Mouse (Mus musculus) small intestine, adult 2 months (tissue): ENCODE measurements around the gene Zc3h4. TPM values are rescaled to one million over a fixed set of nuclear protein-coding genes. Genes with fewer than 3 reads are reported as not detected.
A peak's percentile ranks its signal among the peaks of the same experiment; 100 is the strongest.
"Not testable (repeated sequence)": the region's sequence is repeated elsewhere in the genome, so short reads cannot be mapped to it uniquely, and the experiment has no call there.

Source experiments
- H3K27ac ChIP-seq: fragments of 200-500 bp; 2 replicates; pipeline ENCODE4 v1.5.1; 2012; ENCODE audit warnings: low read depth, low read length, control low read depth, inconsistent platforms; ENCODE audit not compliant: insufficient read depth
- H3K27me3 ChIP-seq: fragments of 200-500 bp; 2 replicates; pipeline ENCODE4 v1.6.1; 2012; ENCODE audit warnings: mild to moderate bottlenecking, moderate library complexity, low read length, inconsistent platforms; ENCODE audit not compliant: control insufficient read depth, insufficient read depth
- H3K36me3 ChIP-seq: fragments of 200-500 bp; 2 replicates; pipeline ENCODE4 v1.6.1; 2012; ENCODE audit warnings: mild to moderate bottlenecking, low read length, control low read depth, inconsistent platforms; ENCODE audit not compliant: control insufficient read depth, insufficient read depth
- H3K4me1 ChIP-seq: fragments of 200-500 bp; 2 replicates; pipeline ENCODE4 v1.6.1; 2012; ENCODE audit warnings: low read length, inconsistent platforms, mixed read lengths; ENCODE audit not compliant: control insufficient read depth, insufficient read depth, insufficient read length
- H3K4me3 ChIP-seq: fragments of 200-500 bp; 2 replicates; pipeline ENCODE4 v1.5.1; 2012; ENCODE audit warnings: low read depth, mild to moderate bottlenecking, control low read depth, inconsistent platforms, low read length, moderate library complexity
- CTCF ChIP-seq: fragments of 200-500 bp; IDR thresholded peaks from 2 replicates; pipeline ENCODE4 v1.5.1; 2012; ENCODE audit warnings: low read depth, mild to moderate bottlenecking, control low read depth, inconsistent platforms, low read length, moderate library complexity, mixed read lengths; ENCODE audit not compliant: insufficient replicate concordance, insufficient read length; ENCODE audit errors: extremely low read depth
- POLR2A ChIP-seq: fragments of 200-500 bp; IDR thresholded peaks from 2 replicates; pipeline ENCODE4 v1.6.1; 2012; ENCODE audit warnings: low read depth, mild to moderate bottlenecking, control low read depth, inconsistent platforms, low read length, moderate library complexity
- WGBS: fragments of 180-500 bp; shearing (Covaris S2); methylation state at CpG from one replicate; pipeline ENCODE4 v1.1.7; 2018; 5-methylcytosine and 5-hydroxymethylcytosine counted together
- polyA plus RNA-seq: library from polyadenylated mRNA; depleted of rRNA; stranded (reverse); fragments of >200 nt; gene quantifications from 2 replicates; pipeline ENCODE4 v1.2.3, GENCODE M21; 2012

Gene Zc3h4
- polyA plus RNA-seq, 1 experiment = 60.6 TPM

GRCm38 (mm10) chr7:16366669-16367068, 34.0 kb upstream of the Zc3h4 start:
- no peak overlapping the region for H3K4me3 ChIP-seq
- peak overlapping the region; percentile 97 for H3K27ac ChIP-seq
- H3K27me3 ChIP-seq = no peaks in the 10 kb centered on the region
- peaks cover 26% of the 10 kb centered on the region for H3K36me3 ChIP-seq
- TF ChIP-seq CTCF (no peak), POLR2A (no peak)
- whole genome bisulfite sequencing = 52% methylated on average over 4 of the region's 4 CpGs
- H3K4me1 ChIP-seq = peaks cover 27% of the 10 kb centered on the region; the same call in 1 of the 2 replicates

- no peaks in the 10 kb centered on the region for H3K27me3 ChIP-seq
- TF ChIP-seq POLR2A = no peak
- TF ChIP-seq CTCF = no peak
- peaks cover 31% of the 10 kb centered on the region; the same call in 1 of the 2 replicates for H3K4me1 ChIP-seq
- H3K27ac ChIP-seq = no peak overlapping the region
- H3K4me3 ChIP-seq = no peak overlapping the region
- 58% methylated on average over 2 of the region's 2 CpGs for WGBS
- peaks cover 29% of the 10 kb centered on the region for H3K36me3 ChIP-seq
These were observed 31.9 kb upstream of the Zc3h4 start for GRCm38 (mm10) chr7:16368835-16369234.

GRCm38 (mm10) chr7:16370596-16370995, 30.1 kb upstream of the Zc3h4 start:
- Histone ChIP-seq H3K4me3 (no peak overlapping the region), H3K4me1 (peaks cover 18% of the 10 kb centered on the region; the same call in 1 of the 2 replicates), H3K36me3 (peaks cover 32% of the 10 kb centered on the region), H3K27ac (peak overlapping the region; percentile 76; the same call in 1 of the 2 replicates), H3K27me3 (no peaks in the 10 kb centered on the region)
- 35% methylated on average over 2 of the region's 2 CpGs for WGBS
- TF ChIP-seq POLR2A = no peak
- TF ChIP-seq CTCF = no peak

- peaks cover 39% of the 10 kb centered on the region for H3K36me3 ChIP-seq
- no peak for TF ChIP-seq CTCF
- TF ChIP-seq POLR2A = no peak
- 9% methylated on average over 2 of the region's 2 CpGs for WGBS
These were observed 27.0 kb upstream of the Zc3h4 start for GRCm38 (mm10) chr7:16373719-16374118.

GRCm38 (mm10) chr7:16374989-16375388, 25.7 kb upstream of the Zc3h4 start:
- peaks cover 38% of the 10 kb centered on the region for H3K36me3 ChIP-seq
- peaks cover 6% of the 10 kb centered on the region; the same call in 1 of the 2 replicates for H3K4me1 ChIP-seq
- TF ChIP-seq POLR2A (no peak), CTCF (no peak)
- H3K27me3 ChIP-seq = no peaks in the 10 kb centered on the region
- WGBS = 47% methylated on average over 5 of the region's 5 CpGs
- H3K4me3 ChIP-seq = no peak overlapping the region
- no peak overlapping the region for H3K27ac ChIP-seq

More at GRCm38 (mm10) chr7:16373719-16374118, 27.0 kb upstream of the Zc3h4 start:
- H3K4me1 ChIP-seq = peaks cover 11% of the 10 kb centered on the region; the same call in 1 of the 2 replicates
- H3K27me3 ChIP-seq = no peaks in the 10 kb centered on the region
- H3K4me3 ChIP-seq = no peak overlapping the region
- no peak overlapping the region for H3K27ac ChIP-seq

- Histone ChIP-seq H3K36me3 (peaks cover 35% of the 10 kb centered on the region), H3K27ac (no peak overlapping the region), H3K4me3 (no peak overlapping the region), H3K27me3 (no peaks in the 10 kb centered on the region), H3K4me1 (peaks cover 4% of the 10 kb centered on the region; the same call in 1 of the 2 replicates)
- peak; percentile 48; the same call in 1 of the 2 replicates for TF ChIP-seq CTCF
- no peak for TF ChIP-seq POLR2A
- WGBS = 89% methylated on average over 1 of the region's 1 CpGs
These were observed 24.2 kb upstream of the Zc3h4 start for GRCm38 (mm10) chr7:16376505-16376904.

- Histone ChIP-seq H3K27ac (peak within 1 kb of the TSS; percentile 22; the same call in 1 of the 2 replicates), H3K27me3 (no peaks in the 10 kb centered on the region), H3K36me3 (no peaks in the 10 kb centered on the region), H3K4me1 (peaks cover 4% of the 10 kb centered on the region; the same call in 1 of the 2 replicates), H3K4me3 (peak within 1 kb of the TSS; percentile 82)
- TF ChIP-seq POLR2A (0 out of 2 replicates have a peak, but pooled peaks have one; percentile 54), CTCF (no peak)
- WGBS = 2% methylated on average over 58 of the region's 58 CpGs
These were observed 13.3 kb upstream of the Zc3h4 start, which contains the start of gene Sae1 for GRCm38 (mm10) chr7:16387160-16388041. Gene Sae1, minus strand, starts transcription at chr7:16387806.

GRCm38 (mm10) chr7:16389942-16390341, 10.8 kb upstream of the Zc3h4 start:
- H3K4me1 ChIP-seq, H3K4me3 ChIP-seq, H3K27me3 ChIP-seq, H3K27ac ChIP-seq, H3K36me3 ChIP-seq: not testable (repeated sequence)
- 55% methylated on average over 2 of the region's 2 CpGs for WGBS
